Mouse (Mus musculus) common myeloid progenitor, adult 5-6 weeks (primary cell): ENCODE measurements around the gene Gm42715. TPM values are rescaled to one million over a fixed set of nuclear protein-coding genes. Genes with fewer than 3 reads are reported as not detected.
"Not testable (repeated sequence)": the region's sequence is repeated elsewhere in the genome, so short reads cannot be mapped to it uniquely, and the experiment has no call there.

ENCODE experiments used
- ATAC-seq: replicated peaks from 2 replicates; pipeline ENCODE4 v1.8.0; 2016; ENCODE audit warnings: low read depth, mild to moderate bottlenecking, moderate TSS enrichment, inconsistent platforms; ENCODE audit not compliant: poor library complexity, severe bottlenecking
- total RNA-seq: library from RNA; stranded (forward); fragments of 200-1000, 187-1606 nt; gene quantifications from 2 replicates; pipeline ENCODE4 v1.2.3, GENCODE M21; 2017

The Gm42715 gene
- total RNA-seq, 1 experiment from 2014 or later = 11.2 TPM

- no peak for ATAC-seq
Measured at GRCm38 (mm10) chr7:127494648-127495047, 24.7 kb upstream of the Gm42715 start.

GRCm38 (mm10) chr7:127497382-127497781 is 22.0 kb upstream of the Gm42715 start:
- ATAC-seq = no peak

DNA sequence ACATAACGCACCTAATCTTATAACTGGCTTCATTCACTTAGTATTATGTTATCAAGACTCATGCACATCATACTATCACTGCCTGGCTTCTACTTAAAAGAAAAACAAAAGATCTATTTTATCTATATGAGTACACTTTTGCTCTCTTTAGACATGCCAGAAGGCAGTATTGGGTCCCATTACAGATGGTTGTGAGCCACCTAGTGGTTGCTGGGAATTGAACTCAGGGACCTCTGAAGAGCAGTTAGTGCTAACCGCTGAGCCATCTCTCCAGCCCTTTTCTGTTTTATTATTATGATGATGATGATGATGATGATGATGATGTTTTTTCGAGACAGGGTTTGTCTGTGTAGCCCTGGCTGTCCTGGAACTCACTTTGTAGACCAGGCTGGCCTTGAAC is 21.0 kb upstream of the Gm42715 start:
- ATAC-seq = no peak; the same call in 1 of the 2 replicates

GRCm38 (mm10) chr7:127508291-127508690 is 11.1 kb upstream of the Gm42715 start:
- ATAC-seq = no peak

- ATAC-seq = not testable (repeated sequence)
Measured at GRCm38 (mm10) chr7:127509830-127510229, 9.6 kb upstream of the Gm42715 start.

DNA sequence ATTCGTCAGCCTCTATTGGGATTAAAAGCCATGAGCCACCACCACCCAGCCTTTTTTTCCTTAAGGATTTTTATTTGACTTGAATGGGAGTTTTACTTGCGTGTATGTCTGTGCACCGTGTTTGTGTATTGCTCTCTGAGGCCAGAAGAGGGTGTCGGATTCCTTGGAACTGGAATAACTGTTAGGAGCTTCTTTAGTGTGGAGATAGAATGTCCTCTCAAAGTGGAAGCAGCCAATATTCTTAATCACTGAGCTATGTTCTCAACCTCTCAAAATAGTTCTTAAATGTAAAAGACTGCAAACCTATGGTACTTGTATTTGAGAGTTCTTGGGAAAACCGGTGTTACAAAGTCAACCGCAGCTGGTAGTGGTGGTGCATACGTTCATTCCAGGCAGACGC is 8.1 kb upstream of the Gm42715 start:
- ATAC-seq = no peak

DNA sequence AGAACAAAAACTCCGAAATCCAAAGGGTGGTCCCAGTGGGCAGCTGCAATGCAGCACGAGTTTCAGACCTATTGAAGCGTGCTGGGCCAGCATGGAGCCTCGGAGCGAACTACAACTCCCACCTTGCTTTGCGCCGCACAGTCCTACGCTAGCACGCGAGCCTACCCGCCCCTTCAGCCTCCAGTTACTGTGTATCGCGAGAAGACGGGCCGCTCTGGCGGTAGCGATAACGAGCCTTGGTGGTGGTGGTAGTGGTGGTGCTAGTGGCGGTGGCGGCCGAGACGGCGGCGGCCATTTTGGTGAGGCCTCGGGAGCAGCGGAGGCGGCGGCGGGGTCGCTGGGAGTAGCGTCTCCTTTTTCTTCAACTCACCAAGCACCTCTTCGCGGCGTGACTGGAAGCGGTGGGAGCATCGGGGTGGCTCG is 7.6 kb upstream of the Gm42715 start, which contains the start of gene Srcap:
TSS of gene Srcap (plus strand) at position 176 of the 423 bp plus-strand sequence.
- ATAC-seq = peak; percentile 94

DNA sequence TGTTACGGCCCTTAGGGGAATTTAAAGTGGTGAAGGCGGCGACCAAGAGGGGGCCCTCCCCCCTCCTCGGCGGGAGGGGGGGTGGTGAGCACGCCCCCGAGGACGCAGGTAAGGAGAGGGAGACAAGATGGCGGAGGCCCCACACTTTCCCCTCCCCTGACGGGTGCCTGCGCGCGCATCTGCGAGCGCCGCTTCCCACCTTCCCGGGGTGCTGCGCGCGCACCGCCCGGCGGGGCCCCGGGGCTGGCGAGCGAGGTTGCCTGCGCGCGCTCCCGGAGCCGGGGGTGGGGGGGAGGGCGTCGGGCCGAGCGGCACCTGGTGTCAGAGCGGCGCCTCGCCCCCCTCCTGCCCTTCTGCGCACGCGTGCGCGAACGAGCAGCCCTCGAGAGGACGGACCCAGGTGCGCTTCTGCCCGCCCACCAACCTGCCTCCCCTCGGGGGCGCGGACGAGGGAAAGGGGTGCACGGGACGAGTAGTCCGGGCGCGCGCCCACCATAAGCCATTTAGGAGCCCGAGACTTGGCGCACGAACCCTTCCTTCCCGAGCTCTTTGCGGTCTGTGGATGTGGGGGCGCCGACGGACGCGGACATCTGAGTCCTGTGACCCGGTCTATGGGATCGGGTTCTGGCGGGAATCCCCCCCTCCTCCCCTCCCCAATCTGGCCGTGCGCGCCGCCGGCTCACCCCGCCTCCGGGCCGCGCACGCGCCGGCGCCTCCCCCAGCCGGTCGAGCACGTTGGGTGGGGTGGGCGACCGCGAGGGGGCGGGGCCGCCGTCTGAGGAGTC is 7.0 kb upstream of the Gm42715 start:
- ATAC-seq = peak; percentile 66

DNA sequence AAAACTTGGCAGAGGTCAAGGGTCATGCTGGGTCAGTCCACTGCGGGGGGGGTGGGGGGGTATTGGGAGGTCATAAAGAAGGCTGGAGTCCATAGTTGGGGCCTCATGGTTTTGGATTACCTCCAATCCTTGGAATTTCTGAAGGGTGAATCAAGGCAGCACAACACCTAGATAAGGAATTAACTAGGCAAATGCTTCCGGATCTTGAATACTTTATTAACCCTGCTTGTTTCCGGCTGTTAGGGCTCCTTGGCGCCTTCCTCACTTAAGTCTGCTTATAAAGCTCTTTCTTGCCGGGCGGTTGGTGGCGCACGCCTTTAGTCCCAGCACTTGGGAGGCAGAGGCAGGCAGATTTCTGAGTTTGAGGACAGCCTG is 6.4 kb upstream of the Gm42715 start:
- no peak for ATAC-seq

DNA sequence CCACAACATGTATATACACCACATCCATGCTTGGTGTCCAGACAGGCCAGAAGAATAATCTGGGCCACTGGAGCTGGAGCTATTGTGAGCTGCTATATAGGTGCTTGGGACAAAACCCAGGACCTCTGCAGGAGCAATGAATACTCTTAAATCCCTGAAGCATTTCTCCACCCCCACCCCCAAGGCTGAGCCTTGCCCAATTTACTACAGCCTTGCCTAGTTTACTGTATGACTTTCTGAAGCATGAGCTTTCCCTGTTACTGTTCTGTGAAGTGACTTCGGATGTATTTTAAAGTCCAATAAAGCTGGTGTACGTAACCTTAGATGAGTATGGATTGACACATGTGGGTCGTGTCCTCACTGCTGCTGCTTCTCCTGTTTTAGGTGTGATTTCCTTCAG is 5.6 kb upstream of the Gm42715 start:
- ATAC-seq = no peak

DNA sequence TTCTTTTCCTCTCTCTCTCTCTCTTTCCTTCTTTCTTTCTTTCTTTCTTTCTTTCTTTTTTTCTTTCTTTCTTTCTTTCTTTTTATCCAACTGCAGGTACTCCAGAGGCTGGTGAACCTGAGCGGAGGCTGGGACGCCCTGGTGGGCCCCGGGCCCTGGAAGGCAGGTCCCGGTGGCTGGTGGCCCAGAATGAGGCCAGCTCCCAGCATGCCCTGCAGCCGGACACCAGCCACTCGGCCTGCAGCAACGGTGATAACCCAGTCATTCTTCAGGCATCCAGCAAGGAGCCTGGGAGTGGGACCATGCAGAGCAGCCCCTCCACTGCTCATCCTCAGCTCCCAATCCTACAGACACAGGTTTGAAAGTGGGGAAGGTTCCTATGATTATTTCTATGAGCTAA is 3.5 kb upstream of the Gm42715 start:
- no peak for ATAC-seq

DNA sequence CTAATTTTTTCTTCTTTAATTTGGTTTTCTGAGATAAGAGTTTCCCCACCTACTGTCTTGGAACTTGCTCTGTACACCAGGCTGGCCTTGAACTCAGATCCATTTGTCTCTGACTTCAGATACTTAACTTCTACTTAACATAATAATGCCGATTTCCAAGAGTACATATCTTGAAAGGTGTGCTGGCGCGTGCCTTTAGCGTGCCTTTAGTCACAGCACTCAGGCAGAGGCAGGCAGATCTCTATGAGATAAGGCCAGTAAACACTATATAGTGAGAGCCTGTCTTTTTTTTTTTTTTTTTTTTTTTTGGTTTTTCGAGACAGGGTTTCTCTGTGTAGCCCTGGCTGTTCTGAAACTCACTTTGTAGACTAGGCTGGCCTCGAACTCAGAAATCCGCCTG is 3.0 kb upstream of the Gm42715 start:
- ATAC-seq = no peak

GRCm38 (mm10) chr7:127541671-127542070 is 22.3 kb downstream of the Gm42715 start:
- ATAC-seq = no peak

DNA sequence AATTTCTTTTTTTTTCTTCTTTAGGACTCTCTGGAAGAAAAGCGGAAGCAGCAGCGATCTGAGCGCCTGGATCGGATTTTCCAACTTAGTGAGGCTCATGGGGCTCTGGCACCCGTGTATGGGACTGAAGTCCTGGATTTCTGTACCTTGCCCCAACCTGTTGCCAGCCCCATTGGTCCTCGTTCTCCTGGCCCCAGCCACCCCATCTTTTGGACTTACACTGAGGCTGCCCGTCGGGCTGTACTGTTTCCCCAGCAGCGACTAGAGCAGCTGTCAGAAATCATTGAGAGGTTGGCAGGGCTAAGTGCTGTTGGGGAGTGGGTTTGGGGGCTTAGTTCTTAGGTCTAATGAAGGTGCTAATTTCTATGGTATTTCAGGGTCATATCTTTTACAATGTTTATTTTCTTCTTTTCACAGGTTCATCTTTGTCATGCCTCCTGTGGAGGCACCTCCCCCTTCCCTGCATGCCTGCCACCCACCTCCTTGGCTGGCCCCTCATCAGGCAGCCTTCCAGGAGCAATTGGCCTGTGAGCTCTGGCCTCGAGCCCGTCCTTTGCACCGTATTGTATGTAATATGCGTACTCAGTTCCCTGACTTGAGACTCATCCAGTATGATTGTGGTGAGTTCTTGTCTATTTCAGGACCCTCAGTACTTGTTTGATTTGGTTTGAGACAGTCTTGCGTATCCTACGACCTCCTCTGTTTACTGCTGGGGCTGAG is 29.9 kb downstream of the Gm42715 start:
- ATAC-seq = no peak

DNA sequence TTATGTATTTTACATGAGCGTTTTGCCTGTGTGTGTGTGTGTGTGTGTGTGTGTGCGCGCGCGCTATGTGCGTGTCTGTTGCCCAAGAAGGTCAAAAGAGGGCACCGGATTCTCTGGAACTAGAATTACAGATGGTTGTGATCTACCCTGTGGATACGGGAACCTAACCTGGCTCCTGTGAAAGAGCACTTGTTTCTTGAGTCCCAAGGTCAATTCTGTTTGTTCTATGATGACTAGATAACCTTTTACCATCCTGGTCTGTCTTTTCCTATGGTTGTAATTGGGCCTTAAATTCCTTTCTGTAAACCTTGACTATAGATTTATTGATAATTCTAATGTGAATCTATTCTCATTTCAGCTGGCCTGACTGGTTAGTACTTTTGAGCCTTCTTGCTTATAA is 32.2 kb downstream of the Gm42715 start:
- ATAC-seq = no peak

DNA sequence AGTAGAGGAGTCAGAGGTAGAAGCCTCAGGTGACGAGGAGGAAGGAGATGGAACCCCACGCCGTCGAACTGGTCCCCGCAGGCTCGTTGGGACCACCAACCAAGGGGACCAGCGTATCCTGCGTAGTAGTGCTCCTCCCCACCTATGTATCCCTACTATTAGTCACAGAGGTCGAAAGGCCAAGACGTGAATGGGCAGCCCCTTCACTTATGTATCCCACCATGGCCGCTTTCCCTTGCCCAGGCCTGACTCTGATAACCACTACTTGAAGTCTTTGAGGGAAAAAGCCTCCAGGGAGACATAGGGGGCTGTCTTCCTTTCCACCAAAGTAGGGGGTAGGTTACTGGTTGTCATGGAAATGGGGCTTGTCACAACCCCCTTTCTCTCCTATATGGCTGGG is 41.2 kb downstream of the Gm42715 start:
- no peak for ATAC-seq

DNA sequence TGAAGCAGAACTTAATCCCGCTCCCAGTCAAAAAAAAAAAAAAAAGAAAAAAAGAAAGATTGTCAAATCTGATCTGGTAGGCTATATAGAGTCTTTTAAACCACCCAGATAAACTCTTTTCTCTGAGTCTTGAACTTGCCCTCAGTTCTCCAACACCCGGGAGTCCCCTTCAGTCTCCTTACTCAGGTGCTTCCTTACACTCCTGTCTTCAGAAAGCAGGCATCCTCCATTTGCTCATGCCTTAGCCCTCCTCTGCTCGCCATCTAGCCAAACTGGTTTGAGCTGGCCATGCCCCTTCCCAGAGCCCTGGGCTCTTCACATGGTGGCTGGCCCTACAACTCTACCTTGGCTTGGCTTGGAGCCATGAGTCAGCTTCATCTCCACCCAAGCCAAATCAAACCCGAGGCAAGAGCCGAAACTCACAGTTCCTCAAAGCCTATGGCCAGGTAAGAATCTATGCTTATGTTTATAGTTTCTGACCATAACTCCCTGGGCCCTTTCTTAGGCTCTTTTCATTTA is 42.0 kb downstream of the Gm42715 start, which contains the start of gene Tmem265:
TSS of gene Tmem265 (plus strand) at position 51 of the 519 bp plus-strand sequence.
- no peak for ATAC-seq

- ATAC-seq = no peak
Measured at GRCm38 (mm10) chr7:127564381-127565150, 45.2 kb downstream of the Gm42715 start.

DNA sequence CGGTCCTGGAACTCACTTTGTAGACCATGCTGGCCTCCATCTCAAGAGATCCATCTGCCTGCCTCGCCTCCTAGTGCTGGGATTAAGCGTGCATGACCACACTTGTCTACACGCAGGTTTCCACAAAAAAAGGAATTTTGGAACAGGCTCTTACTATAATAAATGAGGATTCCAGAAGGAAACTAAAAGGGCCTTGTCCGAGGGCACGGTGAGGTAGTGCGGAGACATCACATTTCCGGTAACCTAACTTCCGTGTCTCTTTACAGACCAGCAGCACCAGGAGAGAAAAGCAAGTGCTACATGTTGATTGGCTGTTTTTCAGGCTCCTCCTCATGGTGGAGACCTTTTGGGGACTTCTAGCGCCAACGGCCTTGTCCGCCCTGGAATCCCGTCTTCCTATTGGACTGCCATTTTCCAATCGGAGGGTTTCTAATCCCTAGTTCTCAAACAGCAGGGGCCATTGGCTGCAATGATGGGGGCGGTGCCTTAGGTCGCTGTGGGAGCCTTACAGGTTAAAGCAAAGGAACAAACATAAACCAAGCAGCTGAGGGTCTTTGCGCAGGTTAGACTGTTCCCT is 53.6 kb downstream of the Gm42715 start, which contains the start of gene Phkg2:
TSS of gene Phkg2 (plus strand) at position 446 of the 577 bp plus-strand sequence.
- ATAC-seq = peak; percentile 99

DNA sequence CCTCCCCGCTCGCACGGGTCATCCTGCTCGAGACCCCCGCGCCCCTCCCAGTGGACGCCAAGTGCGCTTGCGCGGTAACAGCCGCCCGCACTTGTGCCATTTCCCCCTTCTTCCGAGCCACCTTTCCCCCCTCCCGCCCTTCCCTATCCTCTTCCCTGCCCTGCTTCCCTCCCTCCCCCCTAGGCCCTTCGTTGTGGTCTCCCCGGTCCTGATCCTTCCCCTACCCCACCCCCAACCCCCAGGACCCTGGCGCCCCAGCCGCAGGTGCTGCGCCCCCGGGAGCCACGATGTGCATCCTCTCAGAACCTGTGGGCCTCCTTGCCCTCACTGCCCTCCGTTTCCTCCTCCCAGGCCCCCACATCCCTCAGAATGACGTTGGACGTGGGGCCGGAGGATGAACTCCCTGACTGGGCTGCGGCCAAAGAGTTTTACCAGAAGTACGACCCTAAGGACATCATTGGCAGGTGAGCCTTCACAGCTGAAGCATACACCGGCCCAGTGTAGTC is 54.2 kb downstream of the Gm42715 start:
- ATAC-seq = no peak
